Mouse (Mus musculus) ovary, postnatal 36 days (tissue): Measurements from ENCODE around the gene Mef2c.

ENCODE experiments used
- DNase-seq: peaks from one replicate; pipeline ENCODE4 v3.0.0; 2022; ENCODE audit warnings: low spot score, mixed read lengths

Gene Mef2c

DNA sequence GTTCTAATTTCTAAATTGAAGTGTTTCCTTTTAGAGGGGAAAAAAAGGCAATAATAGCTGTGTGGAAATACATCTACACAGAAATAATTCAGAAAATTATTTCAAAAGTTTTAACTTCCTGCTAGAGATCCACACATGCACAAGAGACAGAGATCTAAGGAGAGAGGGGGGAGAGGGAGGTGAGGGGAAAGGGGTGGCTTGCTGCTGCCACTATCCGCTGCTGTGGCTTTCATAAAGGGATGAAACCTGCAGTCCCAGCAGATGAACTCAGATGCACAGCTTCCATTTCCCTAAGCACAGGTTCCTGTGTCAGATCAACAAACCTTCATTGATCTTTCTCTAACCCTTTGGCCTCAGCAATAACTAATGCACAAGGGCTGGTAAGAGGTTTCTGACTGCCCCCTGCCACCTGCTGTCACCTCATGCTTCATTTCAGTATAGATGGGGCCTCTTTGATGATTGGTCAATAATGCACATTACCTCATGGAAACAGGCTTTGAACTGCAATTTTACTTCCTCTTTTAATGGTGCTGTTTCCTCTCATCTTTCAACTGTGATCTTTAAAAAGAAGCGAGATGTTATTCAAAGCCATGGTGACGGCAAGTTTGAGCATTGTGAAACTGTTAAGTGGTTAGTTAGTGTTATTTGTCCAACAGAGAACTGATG lies 105.2 kb downstream of the Mef2c start:
- DNase-seq, result no peak

- DNase-seq, result no peak
Observed at GRCm38 (mm10) chr13:83609517-83609878, 105.7 kb downstream of the Mef2c start.

DNA sequence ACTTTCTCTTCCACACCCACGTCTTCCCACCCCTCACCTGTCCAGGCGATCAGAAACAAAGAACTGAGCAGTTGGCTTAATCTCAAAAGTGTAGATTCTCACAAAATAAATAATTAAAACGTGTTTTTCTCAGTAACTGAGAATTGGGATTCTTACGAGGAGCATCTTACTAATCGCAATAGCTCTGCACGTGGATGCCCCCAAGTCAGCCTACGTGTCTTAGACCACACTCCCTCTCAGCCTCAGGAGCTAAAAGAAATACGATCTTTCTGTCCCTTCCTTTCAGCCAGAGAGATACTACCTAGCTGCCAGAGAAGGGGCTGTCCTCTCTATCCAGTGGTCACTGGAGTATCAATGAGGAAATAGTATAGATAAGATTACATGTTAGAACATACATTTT lies 106.3 kb downstream of the Mef2c start:
- DNase-seq, result no peak

DNA sequence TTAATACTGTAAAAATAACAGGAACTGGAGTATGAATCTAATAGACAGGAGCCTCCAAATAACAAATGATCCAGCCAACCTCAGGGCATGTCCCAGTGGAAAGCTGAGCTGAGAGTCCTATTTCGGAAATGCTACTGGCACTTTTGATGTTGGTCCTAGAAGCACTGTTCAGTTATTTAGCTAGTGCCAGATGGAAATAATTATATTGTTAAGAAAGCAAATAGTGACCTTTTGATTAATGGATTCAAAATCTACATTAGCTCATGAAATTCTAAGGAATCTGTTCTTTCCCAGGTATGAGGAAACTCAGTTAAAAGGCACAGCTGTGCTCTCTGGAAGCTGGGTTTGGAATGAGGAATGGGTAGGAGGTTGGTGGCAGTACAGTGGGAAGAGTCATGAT lies 108.4 kb downstream of the Mef2c start:
- DNase-seq, result no peak

DNA sequence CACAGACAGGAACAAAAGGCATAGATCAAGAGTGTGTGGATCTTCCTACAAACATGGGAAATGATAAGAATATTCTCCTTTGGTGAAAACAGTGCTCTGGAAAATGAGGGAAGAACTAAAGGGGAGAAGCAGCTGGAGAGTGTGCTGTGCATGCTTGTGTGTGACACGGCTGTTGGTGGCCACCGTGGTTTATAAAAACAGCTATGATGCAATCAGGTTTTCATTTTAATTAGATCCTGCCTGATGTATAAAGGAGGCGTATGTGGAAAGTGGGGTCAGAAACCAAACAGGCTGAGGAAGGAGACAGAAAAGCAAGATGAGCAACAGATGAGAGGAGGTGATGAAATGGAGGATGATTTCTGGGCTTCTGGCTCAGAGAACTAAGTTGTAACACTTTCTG lies 112.0 kb downstream of the Mef2c start:
- no peak for DNase-seq

- no peak for DNase-seq
Observed at GRCm38 (mm10) chr13:83624651-83625050, 120.8 kb downstream of the Mef2c start.

DNA sequence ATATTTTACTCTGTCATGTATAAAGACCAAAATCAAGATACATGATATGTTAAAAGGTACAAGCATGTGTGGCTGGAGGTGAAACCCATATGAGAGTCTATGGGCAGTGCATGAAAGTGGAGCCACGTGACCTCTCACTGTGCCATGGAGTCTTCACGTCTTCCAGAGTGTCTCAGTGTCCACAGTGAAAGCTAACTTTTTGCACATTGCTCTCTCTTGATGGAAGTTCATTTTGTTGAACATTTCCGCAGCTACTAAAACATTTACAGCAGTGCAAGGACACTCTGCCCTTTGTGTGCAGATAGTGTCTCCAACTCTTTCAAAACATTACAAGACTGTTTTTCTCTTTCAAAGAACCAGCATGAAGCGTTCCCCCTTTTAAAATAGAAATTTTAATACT lies 123.6 kb downstream of the Mef2c start:
- no peak for DNase-seq

GRCm38 (mm10) chr13:83628139-83628538 lies 124.3 kb downstream of the Mef2c start:
- no peak for DNase-seq

- no peak for DNase-seq
Observed at GRCm38 (mm10) chr13:83633155-83633554, 129.3 kb downstream of the Mef2c start.

GRCm38 (mm10) chr13:83635218-83635617 lies 131.4 kb downstream of the Mef2c start:
- DNase-seq, result no peak

GRCm38 (mm10) chr13:83637666-83638065 lies 133.8 kb downstream of the Mef2c start:
- DNase-seq, result no peak

DNA sequence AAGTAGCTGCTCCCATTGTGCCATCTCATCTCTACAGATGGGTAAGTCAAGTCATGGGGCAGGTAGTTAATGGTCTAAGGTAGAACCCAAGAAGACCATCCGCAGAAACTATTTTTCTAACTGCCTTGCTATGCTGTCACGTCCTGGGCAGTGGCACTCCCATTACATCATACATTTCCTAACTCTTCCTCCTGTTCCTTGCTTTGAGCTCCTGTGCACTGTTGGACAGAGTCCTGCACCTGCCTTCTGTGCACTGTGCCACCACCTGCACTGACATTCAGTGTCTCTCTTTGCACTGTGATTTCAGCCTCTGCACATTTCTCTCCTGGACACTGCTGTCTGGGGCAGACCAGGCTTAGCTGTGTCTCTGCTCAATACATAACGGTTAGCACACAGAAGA lies 134.9 kb downstream of the Mef2c start:
- no peak for DNase-seq

- no peak for DNase-seq
Observed at GRCm38 (mm10) chr13:83649051-83649450, 145.2 kb downstream of the Mef2c start.

DNA sequence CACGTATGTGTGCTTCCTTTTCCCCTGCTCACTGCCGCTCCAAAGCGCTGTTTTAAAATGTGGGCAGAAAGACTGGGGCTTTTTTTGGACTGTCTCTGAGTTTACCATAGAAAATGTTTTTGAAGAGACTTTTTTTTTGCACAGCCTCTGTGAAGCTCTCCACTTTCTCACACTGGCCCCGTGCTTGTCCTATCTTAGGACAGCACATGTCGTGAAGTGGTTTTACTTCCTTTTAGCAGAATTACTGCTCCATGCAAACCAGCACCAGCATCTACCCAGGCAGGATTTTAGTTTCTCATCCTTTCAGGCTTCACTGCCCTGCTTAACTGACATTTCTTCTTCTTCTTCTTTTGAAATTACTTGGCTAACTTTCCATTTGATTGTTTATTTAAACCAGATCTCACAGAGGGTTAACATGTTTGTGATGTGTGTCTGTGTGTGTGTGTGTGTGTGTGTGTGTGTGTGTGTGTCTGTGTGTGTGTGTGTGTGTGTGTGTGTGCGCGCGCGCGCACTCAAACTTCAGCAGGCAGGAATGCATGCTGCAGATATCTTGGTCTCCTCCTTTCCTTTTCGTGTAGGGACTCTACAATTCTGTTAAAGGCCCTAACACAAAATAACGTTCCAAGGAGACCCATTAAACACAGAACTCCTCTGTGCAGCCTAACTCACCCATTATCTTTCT lies 146.1 kb downstream of the Mef2c start:
- no peak for DNase-seq

GRCm38 (mm10) chr13:83650807-83651206 lies 147.0 kb downstream of the Mef2c start:
- no peak for DNase-seq

DNA sequence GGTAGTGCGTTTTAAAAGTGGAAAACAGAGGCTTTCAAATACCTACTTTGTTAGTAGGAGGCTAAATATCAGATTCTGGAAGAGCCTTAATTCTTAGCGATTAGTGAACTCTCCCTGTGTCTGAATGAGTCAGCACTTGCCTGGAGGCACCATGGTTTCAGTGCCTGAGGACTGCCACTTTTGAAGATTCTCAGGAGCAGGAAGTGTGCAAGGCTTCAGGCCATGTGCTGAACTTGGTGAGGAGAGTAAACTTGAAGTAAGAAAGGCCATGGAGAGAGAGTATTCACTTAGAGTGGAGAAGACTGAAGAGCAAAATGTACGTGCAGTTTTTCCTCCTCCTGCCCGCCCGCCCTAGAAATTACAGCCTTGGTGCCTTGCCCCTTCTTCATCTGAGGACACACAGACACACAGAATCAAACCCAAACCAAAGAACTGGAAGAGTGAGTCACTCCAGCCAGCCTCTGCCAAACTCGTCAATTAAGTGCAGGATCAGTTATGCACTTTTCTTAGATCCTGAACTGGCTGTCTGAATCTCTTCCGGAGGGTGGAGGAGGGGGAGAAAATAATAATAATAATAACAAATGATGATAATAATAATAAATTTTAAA lies 148.2 kb downstream of the Mef2c start:
- no peak for DNase-seq

- no peak for DNase-seq
Observed at GRCm38 (mm10) chr13:83652560-83652959, 148.7 kb downstream of the Mef2c start.

GRCm38 (mm10) chr13:83654889-83655769 lies 151.3 kb downstream of the Mef2c start:
- peak; percentile 71 for DNase-seq

GRCm38 (mm10) chr13:83656094-83656493 lies 152.3 kb downstream of the Mef2c start:
- no peak for DNase-seq

DNA sequence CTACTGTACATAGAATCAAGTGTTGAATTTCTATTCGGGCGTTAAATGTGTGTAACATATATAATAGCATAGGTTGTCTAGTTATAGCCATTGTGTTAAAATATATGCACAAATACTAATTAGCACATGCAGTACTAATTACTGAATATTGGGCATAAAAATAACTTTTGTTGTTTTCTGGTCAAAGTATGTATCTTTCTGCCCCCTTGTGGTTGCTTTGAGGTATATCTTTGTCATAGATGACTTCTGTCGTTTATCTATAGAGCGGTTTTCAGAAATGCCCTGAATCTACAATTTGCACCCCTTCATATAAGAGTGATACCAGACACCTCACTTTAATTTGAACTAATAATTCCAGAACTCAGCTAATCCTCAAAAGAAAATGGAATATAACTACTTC lies 152.9 kb downstream of the Mef2c start:
- DNase-seq, result no peak

DNA sequence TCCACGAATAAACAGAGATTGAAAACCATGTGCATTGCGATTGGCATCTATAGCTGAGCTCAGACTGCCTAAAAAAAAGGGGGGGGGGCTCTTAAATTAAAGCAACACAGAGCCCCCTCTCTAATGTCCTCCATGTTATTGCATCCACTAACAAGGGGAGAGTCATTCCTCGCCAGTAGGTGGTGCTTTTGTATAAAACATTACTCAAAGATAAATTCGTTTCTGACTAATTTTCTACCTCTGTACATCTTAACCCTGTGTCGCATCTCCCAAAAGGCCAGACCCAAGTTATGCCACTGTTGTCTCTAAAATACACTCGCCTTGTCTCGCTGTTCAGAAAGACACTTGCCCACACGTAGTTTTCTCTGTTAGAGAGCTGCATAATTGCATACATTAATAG lies 156.9 kb downstream of the Mef2c start:
- DNase-seq, result no peak

- no peak for DNase-seq
Observed at GRCm38 (mm10) chr13:83661166-83661565, 157.3 kb downstream of the Mef2c start.
